Mouse (Mus musculus) CH12.LX (cell line): ENCODE data around the gene Gm10972. TPM values are rescaled to one million over a fixed set of nuclear protein-coding genes. Genes with fewer than 3 reads are reported as not detected.

Source experiments
- DNase-seq: peaks from one replicate; pipeline ENCODE4 v3.0.0-alpha.2; 2013; ENCODE audit errors: extremely low read depth
- H3K27ac ChIP-seq: 2 replicates; pipeline ENCODE4 v1.5.1; 2012; ENCODE audit warnings: low read depth, mild to moderate bottlenecking, control low read depth, moderate library complexity; ENCODE audit not compliant: insufficient read depth
- H3K27me3 ChIP-seq: replicated peaks from 2 replicates; pipeline ENCODE3; 2012; ENCODE audit warnings: inconsistent platforms
- H3K36me3 ChIP-seq, 2 experiments: replicated peaks in 1 of 2; 2 replicates each; pipeline versions ENCODE3 to v1.6.1; 2012; ENCODE audit warnings: inconsistent platforms in 1 of 2, low read length in 1 of 2, mild to moderate bottlenecking in 1 of 2, mixed read lengths in 1 of 2, moderate library complexity in 1 of 2; ENCODE audit not compliant: control insufficient read depth in 1 of 2, insufficient read depth in 1 of 2
- H3K4me1 ChIP-seq, 2 experiments: 2 replicates each; pipeline ENCODE4 v1.6.1; 2012; ENCODE audit warnings: inconsistent platforms in 1 of 2, moderate library complexity in 1 of 2; ENCODE audit not compliant: insufficient read depth in 2 of 2, control insufficient read depth in 1 of 2
- H3K4me2 ChIP-seq: 2 replicates; pipeline ENCODE4 v1.6.1; 2012; ENCODE audit warnings: low read depth, mild to moderate bottlenecking, control low read depth; ENCODE audit not compliant: poor library complexity, insufficient read depth, severe bottlenecking
- H3K4me3 ChIP-seq, 3 experiments: fragments of 150-350 bp in 1 of 3; sonication (generic) in 1 of 3; replicated peaks in 1 of 3; 2 replicates each; pipeline versions ENCODE3 to v1.5.1; 2011 to 2012; ENCODE audit warnings: low read depth in 2 of 3, low read length in 2 of 3, mild to moderate bottlenecking in 2 of 3, moderate library complexity in 2 of 3, control low read depth in 1 of 3, improper control_type of control experiment in 1 of 3, inconsistent platforms in 1 of 3, mixed read lengths in 1 of 3; ENCODE audit not compliant: poor library complexity in 1 of 3
- H3K79me2 ChIP-seq: replicated peaks from 2 replicates; pipeline ENCODE4 v1.6.1; 2012; ENCODE audit warnings: mild to moderate bottlenecking, moderate library complexity; ENCODE audit not compliant: control insufficient read depth, poor library complexity, insufficient read depth, severe bottlenecking; ENCODE audit errors: extremely low read depth
- H3K9ac ChIP-seq: 2 replicates; pipeline ENCODE4 v1.6.1; 2012; ENCODE audit warnings: low read depth, mild to moderate bottlenecking, control low read depth, moderate library complexity; ENCODE audit not compliant: insufficient read depth
- H3K9me3 ChIP-seq: replicated peaks from 2 replicates; pipeline ENCODE3; 2012; ENCODE audit warnings: low read length, inconsistent platforms, mixed read lengths
- CHD1 ChIP-seq: IDR thresholded peaks from 2 replicates; pipeline ENCODE4 v1.6.1; 2012; ENCODE audit warnings: low read depth, low read length, improper control_type of control experiment, inconsistent platforms
- CHD2 ChIP-seq: IDR thresholded peaks from 2 replicates; pipeline ENCODE4 v1.6.1; 2011; ENCODE audit warnings: low read length, improper control_type of control experiment
- E2F4 ChIP-seq: IDR thresholded peaks from 2 replicates; pipeline ENCODE4 v1.6.1; 2011; ENCODE audit warnings: low read depth, low read length, improper control_type of control experiment; ENCODE audit not compliant: insufficient replicate concordance
- ELF1 ChIP-seq: IDR thresholded peaks from 2 replicates; pipeline ENCODE4 v1.6.1; 2014; ENCODE audit warnings: low read depth, mild to moderate bottlenecking, inconsistent platforms, low read length, improper control_type of control experiment
- EP300 ChIP-seq: IDR thresholded peaks from 2 replicates; pipeline ENCODE4 v1.6.1; 2011; ENCODE audit warnings: low read length, improper control_type of control experiment
- ETS1 ChIP-seq: conservative IDR thresholded peaks from 2 replicates; pipeline ENCODE4 v1.6.1; 2012; ENCODE audit warnings: low read depth, mild to moderate bottlenecking, inconsistent platforms, low read length, improper control_type of control experiment, moderate library complexity
- HCFC1 ChIP-seq: IDR thresholded peaks from 2 replicates; pipeline ENCODE4 v1.6.1; 2012; ENCODE audit warnings: low read depth, mild to moderate bottlenecking, inconsistent platforms, low read length, improper control_type of control experiment
- IRF4 ChIP-seq: IDR thresholded peaks from 2 replicates; pipeline ENCODE4 v1.6.1; 2014; ENCODE audit warnings: low read depth, mild to moderate bottlenecking, inconsistent platforms, low read length, improper control_type of control experiment
- JUN ChIP-seq: IDR thresholded peaks from 2 replicates; pipeline ENCODE4 v1.6.1; 2011; ENCODE audit warnings: low read depth, mild to moderate bottlenecking, low read length, improper control_type of control experiment, moderate library complexity; ENCODE audit not compliant: insufficient read depth
- JUND ChIP-seq: conservative IDR thresholded peaks from 2 replicates; pipeline ENCODE4 v1.6.1; 2011; ENCODE audit warnings: low read depth, low read length, improper control_type of control experiment
- MAZ ChIP-seq: IDR thresholded peaks from 2 replicates; pipeline ENCODE4 v1.6.1; 2012; ENCODE audit warnings: low read depth, mild to moderate bottlenecking, inconsistent platforms, low read length, improper control_type of control experiment, moderate library complexity
- MEF2A ChIP-seq: IDR thresholded peaks from 2 replicates; pipeline ENCODE4 v1.6.1; 2014; ENCODE audit warnings: low read depth, mild to moderate bottlenecking, inconsistent platforms, low read length, improper control_type of control experiment, borderline replicate concordance
- NELFE ChIP-seq: IDR thresholded peaks from 2 replicates; pipeline ENCODE4 v1.6.1; 2011; ENCODE audit warnings: low read depth, low read length, improper control_type of control experiment
- PAX5 ChIP-seq: IDR thresholded peaks from 2 replicates; pipeline ENCODE4 v1.6.1; 2012; ENCODE audit warnings: low read length, inconsistent platforms, mixed read lengths
- POLR2A ChIP-seq: IDR thresholded peaks from 2 replicates; pipeline ENCODE4 v1.6.1; 2011; ENCODE audit warnings: low read depth, mild to moderate bottlenecking, improper control_type of control experiment, low read length
- SIN3A ChIP-seq: IDR thresholded peaks from 2 replicates; pipeline ENCODE4 v1.6.1; 2012; ENCODE audit warnings: low read length, improper control_type of control experiment, inconsistent platforms
- TBP ChIP-seq: conservative IDR thresholded peaks from 2 replicates; pipeline ENCODE4 v1.6.1; 2011; ENCODE audit warnings: low read depth, low read length, improper control_type of control experiment
- TCF12 ChIP-seq: IDR thresholded peaks from 2 replicates; pipeline ENCODE4 v1.6.1; 2014; ENCODE audit warnings: low read depth, mild to moderate bottlenecking, inconsistent platforms, low read length, improper control_type of control experiment
- USF1 ChIP-seq: IDR thresholded peaks from 2 replicates; pipeline ENCODE4 v1.6.1; 2014; ENCODE audit warnings: low read depth, mild to moderate bottlenecking, inconsistent platforms, low read length, improper control_type of control experiment
- ZKSCAN1 ChIP-seq: IDR thresholded peaks from 2 replicates; pipeline ENCODE4 v1.6.1; 2012; ENCODE audit warnings: low read depth, inconsistent platforms, low read length, improper control_type of control experiment, borderline replicate concordance
- ZMIZ1 ChIP-seq: IDR thresholded peaks from 2 replicates; pipeline ENCODE4 v1.6.1; 2012; ENCODE audit warnings: low read depth, mild to moderate bottlenecking, inconsistent platforms, low read length, improper control_type of control experiment
- ZNF384 ChIP-seq: IDR thresholded peaks from 2 replicates; pipeline ENCODE4 v1.6.1; 2012; ENCODE audit warnings: low read depth, low read length, improper control_type of control experiment, inconsistent platforms
- dilution Hi-C: fragments of 300-500 bp; cut with MboI; formaldehyde crosslinking; loops from 2 replicates; pipeline ENCODE4 v1.14.3; 2020; ENCODE audit warnings: low sequenced_read_pairs; ENCODE audit not compliant: extremely low pct_unique_long_range_greater_than_20kb, extremely low pct_ligation_motif_present
- in situ Hi-C: fragments of 300-500 bp; cut with MboI; formaldehyde crosslinking; loops from 3 replicates; pipeline ENCODE4 v1.14.3; 2019; ENCODE audit warnings: low sequenced_read_pairs, low pct_ligation_motif_present, low pct_unique_long_range_greater_than_20kb, mixed read lengths
- polyA plus RNA-seq: library from polyadenylated mRNA; unstranded; fragments of >175 nt; gene quantifications from 2 replicates; pipeline ENCODE4 v1.2.1, GENCODE M21; 2012; ENCODE audit warnings: low read depth; ENCODE audit not compliant: insufficient read length
- total RNA-seq, 2 experiments: library from RNA; depleted of rRNA; stranded (reverse); fragments of 300-350 nt in 1 of 2; fragments of >200 nt in 1 of 2; gene quantifications; 2 replicates each; pipeline ENCODE4 v1.2.3; 2012 to 2014

Gene Gm10972
- total and polyA plus RNA-seq, 3 experiments: not detected

DNA sequence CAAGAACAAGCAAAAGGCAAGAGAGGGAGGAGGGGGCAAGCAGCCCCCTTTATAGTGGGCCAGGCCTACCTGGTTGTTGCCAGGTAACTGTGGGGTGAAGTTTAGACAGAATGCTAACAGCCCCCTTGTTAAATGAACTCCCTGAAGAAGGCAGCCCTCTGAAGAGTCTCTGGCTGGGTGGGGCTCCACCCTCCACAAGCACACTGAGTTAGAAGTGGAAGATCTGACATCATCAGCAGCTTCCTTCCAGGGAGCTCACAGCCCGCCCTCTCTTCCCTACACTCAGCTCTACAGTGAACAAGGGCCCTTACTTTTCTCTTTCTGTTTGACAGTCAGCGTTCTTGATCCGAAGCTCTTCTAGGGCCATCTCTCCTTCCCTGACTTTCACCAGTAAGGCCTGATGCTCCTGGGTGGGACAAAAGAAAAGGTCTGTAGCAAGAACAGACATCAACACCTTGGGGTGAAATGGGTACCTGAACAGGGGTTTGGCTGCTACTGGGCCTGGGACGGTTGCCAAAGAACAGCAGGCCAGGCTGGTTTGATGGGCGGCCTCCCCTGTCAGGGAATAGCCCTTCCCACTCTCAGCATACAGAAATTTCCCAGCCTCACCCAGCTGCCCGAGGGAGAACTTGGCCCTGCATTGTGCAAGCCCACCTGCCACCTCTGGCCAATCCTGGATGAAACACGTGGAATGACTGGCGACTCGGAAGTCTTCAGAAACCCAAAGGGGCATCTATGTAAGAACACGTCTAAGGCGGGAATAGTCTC lies 21.0 kb upstream of the Gm10972 start:
- Histone ChIP-seq H3K9me3 (no peaks in the 10 kb centered on the region), H3K36me3 (peaks cover 0 to 17% of the 10 kb centered on the region in 2 experiments), H3K4me3 (peak overlapping the region; percentile 33 to 50 (median 49)), H3K9ac (peak overlapping the region; percentile 18), H3K27me3 (no peaks in the 10 kb centered on the region), H3K4me1 (peaks cover 4 to 32% of the 10 kb centered on the region in 2 experiments), H3K79me2 (no peaks in the 10 kb centered on the region), H3K27ac (no peak overlapping the region), H3K4me2 (peak overlapping the region; percentile 25; the same call in 1 of the 2 replicates)
- dilution Hi-C loops: no loop called here
- TF ChIP-seq ZNF384: no peak
- TF ChIP-seq NELFE: peak; percentile 46; the same call in 1 of the 2 replicates
- TF ChIP-seq MEF2A: peak; percentile 47; the same call in 1 of the 2 replicates
- TF ChIP-seq ZMIZ1: no peak; the same call in 1 of the 2 replicates
- peak; percentile 73; the same call in 1 of the 2 replicates for TF ChIP-seq JUN
- peak; percentile 79 for TF ChIP-seq JUND
- 0 out of 2 replicates have a peak, but pooled peaks have one; percentile 58 for TF ChIP-seq MAZ
- TF ChIP-seq EP300: peak; percentile 52
- no peak for TF ChIP-seq PAX5
- TF ChIP-seq POLR2A: peak; percentile 60
- TF ChIP-seq IRF4: 0 out of 2 replicates have a peak, but pooled peaks have one; percentile 19
- 0 out of 2 replicates have a peak, but pooled peaks have one; percentile 40 for TF ChIP-seq TCF12
- TF ChIP-seq HCFC1: peak; percentile 27; the same call in 1 of the 2 replicates
- DNase-seq: peak; percentile 83
- in situ Hi-C loops: loop anchor here (25.0 kb wide), 1 partner anchor 160 kb away; no protein-coding TSS in a partner anchor

DNA sequence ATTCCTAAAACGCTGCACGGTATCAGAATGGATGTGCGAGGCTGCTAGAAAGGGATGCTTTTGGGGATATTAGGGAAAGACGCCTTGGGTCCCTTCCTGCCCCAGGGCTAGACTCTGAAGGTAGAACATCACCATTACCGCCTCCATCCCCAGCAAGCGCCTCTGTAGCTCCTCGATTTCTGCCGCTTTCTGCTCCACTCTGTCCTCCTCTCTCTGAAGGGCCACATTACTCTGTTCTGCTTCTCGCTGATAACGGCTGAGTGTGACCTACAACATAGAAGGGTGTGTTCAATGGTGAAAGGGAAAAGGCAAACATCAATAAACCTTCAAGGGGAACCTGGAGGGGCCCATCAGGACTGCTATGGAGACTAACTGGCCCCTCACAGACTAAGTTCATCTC lies 20.4 kb upstream of the Gm10972 start:
- H3K79me2 ChIP-seq: no peaks in the 10 kb centered on the region
- no peaks in the 10 kb centered on the region for H3K9me3 ChIP-seq
- H3K4me2 ChIP-seq: no peak overlapping the region
- dilution Hi-C loops: no loop called here
- no peak for TF ChIP-seq JUN
- no peak for TF ChIP-seq MAZ
- TF ChIP-seq USF1: no peak
- TF ChIP-seq ZKSCAN1: no peak
- TF ChIP-seq TBP: no peak
- TF ChIP-seq POLR2A: no peak
- no peak for TF ChIP-seq E2F4
- no peak for TF ChIP-seq PAX5
- TF ChIP-seq ELF1: no peak
- TF ChIP-seq TCF12: no peak
- TF ChIP-seq CHD2: no peak
- no peak for TF ChIP-seq NELFE
- no peak for TF ChIP-seq SIN3A
- TF ChIP-seq CHD1: no peak
- no peak for TF ChIP-seq ETS1
- in situ Hi-C loops: loop anchor here (25.0 kb wide), 1 partner anchor 160 kb away; no protein-coding TSS in a partner anchor
- H3K27ac ChIP-seq: no peak overlapping the region
- no peaks in the 10 kb centered on the region for H3K27me3 ChIP-seq
- no peak for DNase-seq
- H3K36me3 ChIP-seq: peaks cover 0 to 17% of the 10 kb centered on the region in 2 experiments
- H3K9ac ChIP-seq: no peak overlapping the region
- H3K4me3 ChIP-seq: peak overlapping the region in 1 of 3 experiments; percentile 50
- peaks cover 4 to 32% of the 10 kb centered on the region in 2 experiments for H3K4me1 ChIP-seq
